Mouse (Mus musculus): Measurements from ENCODE around the gene Rpl14. TPM values are rescaled to one million over a fixed set of nuclear protein-coding genes. Genes with fewer than 3 reads are reported as not detected.
A peak's percentile ranks its signal among the peaks of the same experiment; 100 is the strongest.

The Rpl14 gene
- total RNA-seq, 2 experiments from 2014 or later = 1,591 to 1,837 TPM

DNA sequence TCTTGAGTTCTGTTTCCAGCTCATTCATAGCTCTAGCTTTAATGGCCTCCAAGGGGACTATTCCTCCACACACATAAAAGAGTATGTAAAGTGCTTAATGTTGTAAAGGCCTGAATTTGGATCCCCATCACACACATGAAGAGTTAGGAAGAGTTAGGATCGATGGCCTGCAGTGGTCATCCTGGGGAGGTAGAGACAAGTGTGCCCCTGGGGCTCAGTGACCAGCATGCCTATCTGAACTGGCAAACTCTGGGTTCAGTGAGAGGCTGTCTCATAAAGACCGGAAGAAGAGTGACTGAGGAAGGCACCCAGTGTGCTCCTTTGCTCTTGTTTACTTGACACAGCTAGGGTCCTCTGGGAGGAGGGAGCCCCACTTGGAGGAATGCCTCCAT lies 914 bp upstream of the Rpl14 start:
- ATAC-seq (replicated peaks; ENCODE audit: poor library complexity, severe bottlenecking) = no peak

DNA sequence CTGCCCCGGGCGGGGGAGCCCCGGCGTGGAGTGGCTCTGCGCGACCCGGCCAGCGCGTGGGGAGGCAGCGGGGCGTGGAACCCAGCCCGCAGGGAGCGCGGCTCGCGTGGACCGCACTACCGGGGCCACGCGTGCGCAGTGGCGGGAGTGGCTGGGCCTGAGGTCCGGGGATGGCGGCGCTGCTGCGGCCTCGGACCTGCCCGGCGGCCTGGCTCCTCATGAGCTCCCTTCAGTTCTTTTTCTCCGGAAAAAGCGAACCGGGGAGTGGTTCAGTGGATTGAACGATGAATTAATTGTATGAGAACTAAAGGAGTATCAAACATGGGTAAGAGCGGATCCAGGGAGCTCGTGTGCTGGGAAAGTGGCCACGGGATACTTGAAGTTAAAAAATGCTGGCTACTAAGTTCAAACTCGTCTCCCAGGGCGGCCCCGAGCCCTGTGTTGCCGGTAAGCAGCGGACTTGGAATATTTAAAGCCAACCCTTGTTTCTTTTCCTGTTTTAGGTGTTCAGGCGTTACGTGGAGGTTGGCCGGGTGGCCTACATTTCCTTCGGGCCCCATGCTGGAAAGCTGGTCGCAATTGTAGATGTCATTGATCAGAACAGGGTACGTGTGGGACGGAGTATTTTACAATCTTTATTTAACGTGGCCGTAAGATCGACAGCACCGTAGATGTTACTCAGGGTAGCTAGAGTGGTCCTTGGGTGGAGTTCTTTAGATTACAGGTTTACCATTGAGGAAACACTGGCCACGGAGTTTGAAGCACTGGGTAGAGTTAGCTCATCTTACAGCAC lies 545 bp downstream of the Rpl14 start:
- no peak for ATAC-seq (replicated peaks; ENCODE audit: poor library complexity, severe bottlenecking)

DNA sequence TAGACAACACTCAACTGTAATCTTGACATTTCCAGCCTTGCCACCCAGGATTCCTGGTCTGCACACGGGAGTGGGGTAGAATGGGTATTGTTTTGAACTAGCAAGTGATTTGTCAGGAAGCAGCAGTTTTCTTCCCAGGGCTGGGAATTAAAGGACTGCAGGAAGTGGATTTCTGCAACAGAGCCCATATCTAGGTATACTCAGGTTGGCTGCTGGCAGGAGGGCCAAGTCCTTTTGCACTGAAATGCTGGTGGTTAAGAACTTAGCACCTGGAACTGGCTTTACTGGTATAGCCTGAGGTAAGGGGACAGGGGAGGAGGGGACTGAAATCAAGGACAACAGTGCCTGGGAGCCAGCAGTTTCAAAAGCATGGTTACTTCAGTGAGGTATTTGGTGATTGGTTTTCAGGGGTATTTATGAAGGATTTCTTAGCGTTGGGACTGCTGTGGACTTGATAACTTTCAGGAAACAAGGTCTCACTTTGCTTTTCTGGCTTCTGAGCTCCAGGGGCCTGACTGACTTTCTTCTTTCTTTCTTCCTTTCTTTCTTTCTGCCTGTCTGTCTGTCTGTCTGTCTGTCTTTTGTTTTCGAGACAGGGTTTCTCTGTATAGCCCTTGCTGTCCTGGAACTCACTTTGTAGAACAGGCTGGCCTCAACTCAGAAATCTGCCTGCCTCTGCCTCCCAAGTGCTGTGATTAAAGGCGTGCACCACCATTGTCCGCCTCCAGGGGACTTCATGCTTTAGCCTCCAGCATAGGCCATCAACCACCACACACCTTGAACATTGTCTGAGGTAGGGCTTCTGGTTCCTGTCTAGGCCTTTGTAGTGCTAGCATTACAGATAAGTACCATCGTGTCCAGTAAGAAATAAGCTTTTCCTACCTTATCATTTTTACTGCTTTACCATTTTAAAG lies 4.8 kb downstream of the Rpl14 start:
- no peak for ATAC-seq (replicated peaks; ENCODE audit: poor library complexity, severe bottlenecking)

DNA sequence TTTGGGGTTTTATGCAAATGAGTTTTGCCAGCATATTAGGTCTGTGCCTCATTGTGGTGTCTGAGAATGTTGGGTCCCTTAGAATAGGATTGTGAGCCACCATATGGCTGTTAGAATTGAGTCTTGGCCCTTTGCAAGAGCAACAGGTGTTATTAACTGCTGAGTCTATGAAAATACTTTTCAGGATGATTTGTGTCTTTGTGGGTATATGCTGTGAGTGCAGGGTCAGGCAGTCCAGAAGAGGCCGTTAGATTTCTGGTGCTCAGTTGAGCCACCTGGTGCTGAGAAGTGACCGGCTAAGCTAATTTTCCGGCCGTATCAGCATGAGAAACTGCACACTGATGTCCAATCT lies 5.4 kb downstream of the Rpl14 start:
- no peak for ATAC-seq (replicated peaks; ENCODE audit: poor library complexity, severe bottlenecking)

DNA sequence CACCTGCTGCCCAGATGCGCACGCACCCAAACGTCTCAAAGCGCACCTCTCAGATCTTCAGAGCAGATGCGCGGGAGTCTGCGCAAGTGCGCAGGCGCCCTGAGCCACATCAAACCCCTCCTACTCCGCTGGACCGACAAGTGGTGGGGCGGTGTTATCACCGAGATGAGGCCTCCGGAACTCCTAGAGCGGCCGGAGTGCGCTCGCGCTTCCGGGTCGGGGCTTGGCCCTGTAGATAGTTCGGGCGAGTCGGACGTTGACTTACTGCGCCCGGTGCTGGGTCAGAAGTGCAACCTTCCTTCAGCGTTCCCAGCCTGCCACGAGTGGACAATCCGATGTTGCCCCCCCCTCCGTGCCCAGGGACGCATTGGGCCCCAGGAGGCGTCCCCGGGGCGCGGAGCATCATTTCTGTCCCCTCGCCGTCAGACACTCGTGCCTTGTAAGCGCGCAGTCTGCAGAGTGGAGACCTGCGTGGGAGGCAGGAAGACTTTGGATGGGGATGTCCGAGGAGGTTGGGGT lies 5.9 kb downstream of the Rpl14 start:
- ATAC-seq (replicated peaks; ENCODE audit: poor library complexity, severe bottlenecking) = peak; percentile 87

DNA sequence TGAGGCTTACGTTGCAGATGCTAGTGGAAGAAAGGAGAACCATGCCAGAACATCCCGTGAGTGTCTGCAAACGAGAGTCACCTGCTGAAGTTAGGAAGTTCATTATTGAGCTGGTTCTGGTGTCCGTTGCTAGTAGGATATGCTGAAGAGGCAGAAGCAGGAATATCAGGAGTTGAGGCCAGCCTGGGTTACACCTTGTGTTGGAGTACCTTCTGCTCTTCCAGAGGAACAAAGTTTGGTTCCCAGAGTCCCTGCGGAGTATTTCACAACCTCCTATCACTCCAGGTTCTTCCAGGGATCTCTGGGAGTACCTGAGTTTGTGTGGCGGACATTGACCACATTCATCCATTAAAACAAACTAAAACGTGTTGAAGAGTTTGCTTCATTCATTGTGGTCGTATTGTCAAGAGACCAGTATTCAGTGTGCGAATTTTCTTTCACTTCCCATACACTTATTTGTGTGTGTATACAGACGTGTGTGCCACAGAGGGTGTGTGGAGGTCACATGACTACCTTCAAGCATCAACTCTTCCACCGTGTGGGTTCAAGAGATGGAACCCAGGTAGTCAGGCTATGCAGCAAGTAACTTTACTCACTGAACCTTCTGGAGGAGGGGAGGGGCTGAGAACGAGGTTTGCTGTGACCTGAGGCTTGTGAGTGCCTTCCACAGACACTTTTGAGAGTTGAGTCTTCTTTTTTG lies 6.6 kb downstream of the Rpl14 start:
- no peak; the same call in 1 of the 2 replicates for ATAC-seq (replicated peaks; ENCODE audit: poor library complexity, severe bottlenecking)

DNA sequence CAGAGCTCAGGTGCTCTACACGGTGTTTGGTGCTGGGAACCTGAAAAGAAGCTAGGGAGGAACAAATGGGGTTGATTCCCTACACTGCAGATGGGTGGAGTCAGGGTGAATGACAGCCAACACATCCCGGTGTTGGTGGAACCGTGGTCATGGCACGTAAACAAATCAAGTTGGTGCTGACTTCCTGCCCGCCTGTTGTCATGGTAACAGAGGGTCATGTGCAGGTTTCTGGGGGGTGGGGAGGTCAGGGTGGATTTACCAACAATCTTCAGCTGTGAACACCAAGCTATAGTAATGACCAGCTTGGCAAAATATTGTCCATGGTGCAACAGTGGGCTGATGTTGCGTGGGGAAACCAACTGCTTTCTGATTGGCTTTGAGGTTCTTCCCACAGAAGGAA lies 7.5 kb downstream of the Rpl14 start:
- ATAC-seq (replicated peaks; ENCODE audit: poor library complexity, severe bottlenecking) = peak; percentile 11

DNA sequence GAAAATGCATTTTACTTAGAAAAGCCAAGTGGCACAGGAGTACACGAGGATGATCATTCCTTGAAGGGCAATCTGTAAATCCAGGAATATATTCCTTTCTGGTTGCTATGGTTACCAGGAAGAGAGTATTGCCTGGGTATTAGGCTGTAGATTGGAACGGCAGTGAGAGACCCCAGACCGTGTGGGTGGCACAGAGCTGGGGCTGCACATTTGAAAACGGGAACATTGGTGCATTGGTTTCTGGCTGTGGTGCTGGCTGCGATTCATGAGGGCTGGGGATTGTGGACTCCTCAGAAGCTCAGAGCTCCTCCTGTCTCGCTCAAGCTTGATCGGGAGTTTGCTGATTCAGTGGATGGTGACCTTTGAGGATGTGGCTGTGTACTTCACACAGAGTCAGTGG lies 8.6 kb downstream of the Rpl14 start:
- no peak for ATAC-seq (replicated peaks; ENCODE audit: poor library complexity, severe bottlenecking)

DNA sequence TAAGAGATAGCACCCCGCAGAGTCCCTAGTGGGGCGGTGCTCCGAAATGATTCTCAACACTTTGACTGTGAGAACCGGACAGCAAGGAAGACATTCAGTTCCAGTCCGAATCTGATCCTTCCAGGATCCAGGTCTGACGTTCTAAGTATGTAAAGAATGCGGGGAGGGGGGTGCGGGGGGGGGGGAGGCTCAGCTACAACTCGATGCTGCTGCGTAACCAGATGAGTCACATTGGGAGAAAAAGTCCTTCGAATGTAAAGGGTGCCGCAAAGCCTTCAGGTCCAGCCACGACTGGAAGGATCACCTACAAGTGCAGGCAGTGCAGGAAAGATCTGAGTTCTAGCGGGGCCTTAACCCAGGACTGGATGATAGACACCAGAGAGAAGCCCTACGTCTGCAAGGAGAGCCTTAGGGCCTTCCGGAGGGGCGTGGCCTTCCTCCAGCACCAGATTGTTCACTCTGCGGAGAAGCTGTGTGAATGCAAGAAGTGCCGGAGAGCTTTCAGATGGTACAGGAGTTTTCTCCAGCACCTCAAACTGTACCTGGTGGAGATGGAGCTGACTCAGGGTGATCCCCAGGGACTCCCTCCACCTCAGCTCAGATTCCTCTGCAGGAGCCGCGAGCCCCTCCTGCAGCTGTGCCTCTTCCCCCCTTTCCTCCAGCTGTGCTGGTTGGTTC lies 10.8 kb downstream of the Rpl14 start:
- peak; percentile 46 for ATAC-seq (replicated peaks; ENCODE audit: poor library complexity, severe bottlenecking)

DNA sequence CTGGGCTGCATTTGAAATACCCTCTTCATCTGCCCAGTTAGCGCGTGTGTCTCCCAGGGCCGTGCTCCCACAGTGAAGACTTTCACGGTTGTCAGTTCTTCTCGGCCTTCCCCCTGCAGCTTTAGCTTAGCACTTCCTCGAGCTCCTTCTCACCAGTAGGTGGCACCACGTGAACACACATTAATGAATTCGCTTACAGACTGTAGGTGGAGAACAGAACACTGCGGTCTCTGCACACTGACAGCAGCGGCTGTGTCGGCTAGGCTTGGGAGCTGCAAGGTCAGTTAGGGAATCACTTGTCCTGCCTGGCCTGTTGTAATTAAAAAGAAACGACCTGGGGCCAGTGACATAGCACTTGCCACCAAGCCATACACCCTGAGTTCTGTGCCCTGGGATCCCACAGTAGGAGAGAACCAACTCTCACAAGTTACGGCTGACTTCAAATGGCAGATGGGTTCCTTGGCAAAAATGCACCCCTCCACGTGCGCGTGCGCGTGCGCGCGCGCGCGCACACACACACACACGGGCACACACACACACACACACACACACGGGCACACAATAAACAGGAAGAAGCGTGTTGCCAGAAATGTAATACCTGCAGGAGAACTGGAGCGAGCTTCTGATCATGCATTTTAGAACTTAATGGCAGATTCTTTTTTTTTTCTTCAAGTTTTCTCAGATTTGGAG lies 11.5 kb downstream of the Rpl14 start:
- peak; percentile 87 for ATAC-seq (replicated peaks; ENCODE audit: poor library complexity, severe bottlenecking)

DNA sequence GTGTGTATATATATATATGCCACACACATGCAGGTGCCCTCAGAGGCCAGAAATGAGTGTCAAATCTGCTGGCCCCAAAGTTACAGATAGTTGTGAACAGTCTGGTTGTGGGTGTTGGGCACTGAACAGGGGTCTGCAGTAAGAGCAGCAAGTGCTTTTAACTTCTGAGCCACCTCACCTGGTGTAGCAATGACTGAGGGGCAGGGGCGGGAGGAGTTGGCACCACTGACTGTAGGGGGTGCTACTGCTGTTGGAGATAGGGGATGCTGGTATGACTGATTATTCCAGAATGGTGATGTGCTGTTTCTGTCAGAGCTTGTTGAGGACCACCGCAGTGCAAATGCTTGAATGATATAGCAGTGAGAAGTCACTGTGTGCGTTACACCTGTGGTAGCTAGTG lies 12.1 kb downstream of the Rpl14 start:
- ATAC-seq (replicated peaks; ENCODE audit: poor library complexity, severe bottlenecking) = no peak

DNA sequence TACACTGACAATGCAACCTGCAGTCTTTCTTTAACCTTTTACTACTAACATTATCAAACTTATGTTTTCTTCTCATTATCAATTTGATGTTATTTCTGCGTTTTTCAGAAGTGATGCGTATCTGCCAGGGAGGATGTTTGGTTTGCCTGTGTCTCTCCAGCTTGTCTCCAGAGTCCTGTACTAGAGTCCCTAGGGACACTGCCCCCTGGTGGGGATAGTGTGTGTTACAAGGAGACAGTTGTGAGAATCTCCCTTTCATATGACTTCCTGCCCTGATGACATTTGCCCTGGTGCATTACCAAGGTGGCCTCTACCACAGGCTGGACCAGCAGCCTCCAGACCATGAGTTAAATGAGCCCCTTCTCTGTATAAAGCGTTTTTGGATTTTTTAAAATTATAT lies 15.3 kb downstream of the Rpl14 start:
- ATAC-seq (replicated peaks; ENCODE audit: poor library complexity, severe bottlenecking) = peak; percentile 51

DNA sequence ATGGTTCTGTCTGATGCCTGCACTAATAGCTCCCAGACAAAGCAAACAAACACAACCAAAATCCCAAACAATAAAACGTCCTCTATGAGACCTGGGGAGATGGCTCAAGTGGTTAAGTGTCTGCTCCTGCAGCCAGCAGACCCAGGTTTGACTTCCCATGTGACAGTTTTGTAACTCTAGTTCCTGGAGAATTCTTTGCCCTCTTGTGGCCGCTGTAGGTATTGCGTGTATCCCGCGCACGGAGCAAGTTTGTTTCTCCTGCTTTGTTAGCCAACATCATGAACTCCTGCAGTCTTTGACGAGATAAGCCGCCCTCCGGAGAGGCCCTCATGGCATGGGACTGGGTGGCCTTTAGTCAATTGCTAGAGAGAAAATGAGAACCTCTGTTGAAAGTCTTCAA lies 20.2 kb downstream of the Rpl14 start:
- peak; percentile 82 for ATAC-seq (replicated peaks; ENCODE audit: poor library complexity, severe bottlenecking)

DNA sequence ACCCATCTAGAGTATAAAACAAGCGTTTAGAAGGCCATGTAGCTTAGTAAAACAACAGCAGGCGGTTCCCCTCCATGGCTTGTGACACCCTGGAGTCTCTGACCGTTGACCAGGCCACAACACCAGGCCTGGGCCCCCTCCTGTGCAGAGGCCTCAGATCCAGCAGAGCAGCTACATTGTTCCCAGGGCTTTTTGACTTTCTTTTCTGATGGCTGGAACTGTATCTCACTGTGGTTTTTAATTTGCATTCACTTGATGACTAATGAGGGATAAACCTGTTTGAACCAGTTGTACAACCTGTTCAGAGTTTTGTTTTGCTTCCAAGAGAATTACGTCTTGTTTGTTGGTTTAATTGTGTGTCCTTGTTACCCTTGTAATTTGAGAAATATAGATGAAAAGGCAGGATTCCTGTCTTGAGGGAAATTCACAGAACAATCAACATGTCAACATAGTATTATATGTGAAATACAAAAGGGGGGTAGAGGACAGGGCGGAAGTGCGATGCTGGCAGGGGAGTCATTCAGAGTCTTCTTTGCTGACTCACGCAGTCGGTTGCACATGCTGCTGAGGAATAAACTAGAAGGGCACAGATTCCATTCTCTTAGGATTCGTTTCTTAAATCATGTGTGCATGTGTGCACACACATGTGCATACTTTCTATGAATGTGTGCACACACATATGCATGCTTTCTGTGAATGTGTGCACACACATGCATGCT lies 22.3 kb downstream of the Rpl14 start:
- no peak for ATAC-seq (replicated peaks; ENCODE audit: poor library complexity, severe bottlenecking)

DNA sequence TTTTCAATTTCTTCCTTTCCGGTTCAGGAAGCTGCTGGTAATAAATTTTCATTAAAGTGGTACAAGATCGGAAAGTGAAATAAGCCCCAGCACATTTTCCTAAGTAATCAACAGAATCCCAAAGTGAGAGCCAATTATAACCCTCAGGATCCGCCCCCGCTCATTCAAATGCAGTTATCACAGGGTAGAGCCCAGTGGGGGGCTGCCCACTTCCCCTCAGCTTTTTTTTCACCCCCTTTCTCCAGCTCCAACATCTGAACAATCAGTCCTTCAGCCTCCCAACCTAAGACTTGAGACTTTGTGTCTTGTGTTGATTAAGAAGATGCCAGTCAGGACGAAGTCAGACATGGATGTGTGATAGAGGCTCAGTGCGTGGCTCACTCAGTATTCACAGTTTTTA lies 23.6 kb downstream of the Rpl14 start:
- no peak for ATAC-seq (replicated peaks; ENCODE audit: poor library complexity, severe bottlenecking)

DNA sequence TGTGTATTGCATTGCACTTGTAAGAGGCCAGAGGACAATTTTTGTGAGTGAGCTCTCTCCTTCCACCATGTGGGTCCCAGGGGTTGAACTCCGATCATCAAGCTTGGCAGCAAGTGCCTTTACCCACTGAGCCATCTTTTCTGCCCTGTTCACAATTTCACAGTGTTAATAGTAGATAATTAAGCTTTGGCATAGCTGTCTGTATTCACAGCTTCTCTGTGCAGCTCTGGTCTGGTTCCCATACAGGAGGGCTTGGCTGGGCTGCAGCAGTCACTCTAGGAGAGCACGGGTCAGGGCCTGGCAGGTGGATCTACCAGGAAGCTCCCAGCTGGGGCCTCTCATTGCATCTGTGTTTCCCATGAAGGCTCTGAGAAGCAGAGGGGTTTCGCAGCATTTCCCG lies 24.1 kb downstream of the Rpl14 start:
- ATAC-seq (replicated peaks; ENCODE audit: poor library complexity, severe bottlenecking) = no peak

DNA sequence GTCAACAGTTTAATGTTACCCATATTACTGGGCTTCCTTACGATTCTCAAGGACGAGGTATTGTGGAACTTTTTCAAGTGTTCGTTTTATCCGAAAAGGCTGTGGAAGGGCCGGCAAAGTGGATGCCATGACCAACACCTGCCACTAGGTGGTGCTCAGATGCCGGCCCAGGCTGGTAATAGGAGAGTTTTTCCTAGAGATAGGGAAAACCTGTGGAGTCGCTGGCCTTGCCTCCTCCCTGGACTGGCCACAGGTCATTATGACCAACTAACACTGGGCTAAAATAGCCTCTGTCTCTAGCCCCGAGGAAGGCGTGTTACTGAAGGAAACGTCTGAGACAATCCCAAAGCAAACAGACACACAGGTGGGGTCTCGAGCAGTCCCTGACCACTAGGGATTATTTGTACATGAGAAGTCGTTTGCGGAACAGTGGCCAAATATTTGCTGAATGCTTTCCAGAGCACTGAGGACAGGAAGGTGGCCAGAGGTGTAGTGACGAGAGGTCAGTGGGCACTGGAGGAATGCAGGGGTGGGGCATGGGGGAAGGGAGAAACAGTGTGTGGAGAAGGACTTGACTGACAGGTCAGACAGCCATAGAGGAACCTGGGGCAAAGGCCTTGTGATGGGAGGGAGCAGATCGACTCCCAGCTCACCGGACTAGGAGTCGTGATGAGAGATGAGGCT lies 30.4 kb downstream of the Rpl14 start:
- peak; percentile 83 for ATAC-seq (replicated peaks; ENCODE audit: poor library complexity, severe bottlenecking)

DNA sequence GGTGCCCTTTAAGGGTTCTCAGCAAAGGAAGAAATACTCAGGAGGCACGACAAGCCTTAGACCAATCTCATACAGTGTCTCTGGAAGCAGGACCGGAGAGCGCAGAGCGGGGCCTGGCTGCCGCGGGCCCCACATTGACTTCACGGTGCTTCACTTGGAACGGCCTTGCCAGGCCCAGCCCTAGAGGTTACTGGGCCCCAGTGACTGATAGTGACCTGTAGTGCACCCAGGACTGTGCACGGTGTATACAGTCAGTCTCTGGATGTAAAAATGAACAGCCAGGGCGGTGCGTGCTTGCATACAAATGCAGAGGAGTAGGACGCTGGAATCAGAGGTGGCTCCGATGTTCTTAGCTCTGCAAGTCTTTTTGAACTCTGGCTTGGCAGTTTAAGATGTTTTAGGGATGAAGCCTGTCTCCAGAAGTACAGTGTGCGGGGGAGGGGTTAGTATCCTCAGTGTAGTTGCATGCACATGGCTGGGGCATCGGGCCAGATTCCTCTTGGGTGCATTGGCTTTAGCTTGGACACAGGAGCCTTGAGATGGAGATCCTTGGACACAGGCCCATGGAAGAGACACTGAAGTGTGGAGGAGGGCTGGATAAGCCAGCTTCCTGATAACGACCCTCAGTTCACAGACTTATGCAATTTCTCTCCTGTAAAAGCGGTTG lies 31.1 kb downstream of the Rpl14 start:
- ATAC-seq (replicated peaks; ENCODE audit: poor library complexity, severe bottlenecking) = no peak

Measured in granulocyte monocyte progenitor cell, adult 5-6 weeks (primary cell).